Mouse (Mus musculus) megakaryocyte-erythroid progenitor cell, adult 5-6 weeks (primary cell): Measurements from ENCODE around the gene Srrm1. TPM values are rescaled to one million over a fixed set of nuclear protein-coding genes. Genes with fewer than 3 reads are reported as not detected.
"Not testable (repeated sequence)": the region's sequence is repeated elsewhere in the genome, so short reads cannot be mapped to it uniquely, and the experiment has no call there.

Experiments used
- ATAC-seq: replicated peaks from 2 replicates; pipeline ENCODE4 v1.8.0; 2016; ENCODE audit warnings: mild to moderate bottlenecking, inconsistent platforms; ENCODE audit not compliant: severe bottlenecking, poor library complexity, low FRiP score, low TSS enrichment
- total RNA-seq, 2 experiments: library from RNA; stranded (forward) in 1 of 2; stranded (reverse) in 1 of 2; fragments of 200-1000, 215-1000 nt in 1 of 2; fragments of >200 nt in 1 of 2; fragmentation: Nextera tagmentation in 1 of 2; gene quantifications; 2 replicates each; pipeline ENCODE4 v1.2.3; 2014 to 2017

Gene Srrm1
- total RNA-seq, 2 experiments from 2014 or later, result 181 to 399 TPM

DNA sequence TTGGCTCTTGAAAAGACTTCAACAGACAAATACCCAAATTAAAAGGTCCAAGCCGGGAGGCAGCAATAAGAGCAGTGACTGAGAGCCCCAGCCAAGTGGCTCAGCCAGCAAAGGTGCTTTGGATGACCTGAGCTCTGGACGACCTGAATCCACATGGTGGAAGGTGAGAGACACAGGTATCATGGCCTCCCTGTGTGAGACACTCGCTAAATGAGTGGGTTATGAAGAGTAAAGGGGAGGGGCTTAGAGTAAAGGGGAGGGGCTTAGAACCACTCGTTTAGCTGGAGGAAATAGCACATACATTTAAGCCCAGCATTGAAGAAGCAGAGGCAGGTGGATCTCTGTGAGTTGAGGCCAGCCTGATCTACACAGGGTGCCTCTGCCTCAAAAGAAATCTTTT, 69.7 kb downstream of the Srrm1 start:
- ATAC-seq, result no peak

DNA sequence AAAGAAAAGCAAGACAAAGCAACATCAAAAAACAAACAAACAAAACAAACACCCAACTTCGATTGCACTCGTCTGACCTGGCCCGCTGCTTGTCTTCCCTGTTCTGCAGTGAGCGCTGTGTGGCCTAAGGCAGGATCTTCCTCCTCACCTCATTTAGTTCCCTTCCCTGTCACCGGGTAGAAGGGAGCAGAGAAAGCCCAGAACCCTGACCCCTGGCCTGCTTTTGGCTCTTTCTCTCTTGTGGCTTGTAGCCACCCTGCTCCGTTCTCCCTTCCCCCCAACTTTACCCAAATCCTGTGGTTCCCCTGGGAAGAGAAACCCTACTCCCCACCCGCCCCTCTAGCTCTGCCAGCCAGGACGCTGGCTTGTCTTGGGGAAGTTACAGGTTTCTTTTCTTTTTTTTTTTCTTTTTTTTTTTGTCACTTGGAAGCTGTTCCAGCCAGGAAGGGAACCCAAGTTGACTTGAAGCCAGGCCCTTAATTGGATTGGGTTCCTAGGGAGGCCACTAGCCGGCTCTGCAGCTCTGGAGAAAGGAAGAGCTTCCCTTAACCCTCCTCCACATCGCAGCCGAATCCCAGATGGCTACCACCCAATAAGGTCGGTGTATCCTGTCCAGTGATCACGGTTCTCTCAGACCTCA, 70.3 kb downstream of the Srrm1 start:
- no peak for ATAC-seq

DNA sequence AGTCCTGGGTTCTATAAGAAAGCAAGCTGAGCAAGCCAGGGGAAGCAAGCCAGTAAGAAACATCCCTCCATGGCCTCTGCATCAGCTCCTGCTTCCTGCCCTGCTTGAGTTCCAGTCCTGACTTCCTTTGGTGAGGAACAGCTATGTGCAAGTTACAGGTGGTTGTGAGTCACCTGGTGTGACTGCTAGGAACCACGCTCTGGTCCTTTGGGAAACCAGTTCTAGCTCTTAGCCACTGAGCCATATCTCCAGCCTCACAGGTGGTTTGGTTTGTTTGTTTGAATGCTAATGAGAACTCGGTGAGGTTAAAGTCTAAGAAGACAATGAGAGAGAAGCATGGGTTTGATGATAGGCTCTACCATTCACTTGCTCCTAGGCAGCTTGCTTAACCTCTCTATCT, 73.1 kb downstream of the Srrm1 start:
- ATAC-seq, result not testable (repeated sequence)

DNA sequence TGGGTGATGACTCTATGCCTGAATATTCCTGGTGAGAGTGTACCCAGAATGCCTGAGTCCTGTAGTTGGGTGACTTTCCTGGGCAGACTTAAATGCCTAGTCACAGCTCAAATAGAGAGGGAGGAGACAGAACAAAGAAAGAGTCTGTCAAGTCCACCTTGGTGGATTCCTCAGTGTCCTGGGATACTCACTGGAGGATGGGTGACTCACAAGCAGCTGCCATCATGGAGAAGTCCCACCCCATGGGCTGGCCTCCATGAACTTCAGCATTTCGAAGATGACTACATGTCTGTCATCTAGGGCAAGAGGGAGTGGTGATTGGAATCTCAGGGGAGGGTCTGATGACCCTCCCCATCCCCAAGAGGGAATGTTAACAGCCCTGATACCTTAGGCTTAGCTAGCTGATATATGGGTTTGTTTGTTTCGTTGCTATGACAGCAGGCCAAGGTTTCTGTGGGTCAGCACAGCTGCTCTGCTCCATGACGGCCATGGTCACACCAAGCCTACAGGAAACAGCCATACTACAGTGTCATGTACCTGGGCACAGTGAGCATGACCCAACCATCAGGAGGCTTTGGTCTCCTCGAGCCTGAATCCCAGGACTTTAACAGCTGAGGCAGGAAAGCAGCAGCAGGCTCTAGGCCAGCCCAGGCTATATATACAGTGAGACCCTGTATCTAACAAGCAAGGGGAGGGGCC, 76.3 kb downstream of the Srrm1 start:
- no peak for ATAC-seq

DNA sequence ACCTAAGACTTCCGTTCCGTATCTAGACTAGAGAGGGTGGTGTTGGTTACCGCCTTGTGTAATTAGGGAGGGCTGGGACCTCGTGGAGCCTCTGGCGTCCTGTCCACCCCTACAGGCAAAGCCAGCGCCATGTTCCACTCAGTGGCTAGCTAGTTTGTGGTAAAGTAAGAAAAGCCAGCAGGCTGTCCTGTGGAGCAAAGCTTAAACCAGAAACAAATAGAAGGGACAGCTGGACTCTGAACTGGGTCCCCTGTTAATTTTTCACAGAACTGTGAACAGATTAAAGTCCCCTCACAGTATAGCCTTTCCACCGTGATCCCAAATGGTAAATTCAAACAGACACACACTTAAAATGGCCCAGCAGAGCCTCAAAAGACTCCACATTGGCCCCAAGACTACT, 78.4 kb downstream of the Srrm1 start:
- no peak for ATAC-seq

DNA sequence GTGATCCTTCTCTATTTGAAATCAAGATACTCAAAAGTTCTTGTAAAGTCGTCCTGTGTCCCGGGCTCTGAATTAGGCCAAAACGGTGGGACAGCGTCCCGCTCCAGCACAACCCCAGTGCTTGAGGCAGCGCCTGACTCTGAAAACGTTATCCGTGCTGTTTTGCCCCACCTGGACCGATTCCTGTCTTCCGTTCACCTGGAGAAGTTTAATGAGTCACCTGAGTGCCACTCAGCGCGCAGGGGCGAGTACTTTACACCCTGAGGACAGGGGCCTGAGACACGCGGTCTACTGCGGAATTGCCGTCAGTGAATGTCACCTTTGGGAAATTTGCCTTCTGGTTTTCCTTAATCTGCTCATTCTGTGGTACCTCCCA, 79.8 kb downstream of the Srrm1 start:
- no peak for ATAC-seq

DNA sequence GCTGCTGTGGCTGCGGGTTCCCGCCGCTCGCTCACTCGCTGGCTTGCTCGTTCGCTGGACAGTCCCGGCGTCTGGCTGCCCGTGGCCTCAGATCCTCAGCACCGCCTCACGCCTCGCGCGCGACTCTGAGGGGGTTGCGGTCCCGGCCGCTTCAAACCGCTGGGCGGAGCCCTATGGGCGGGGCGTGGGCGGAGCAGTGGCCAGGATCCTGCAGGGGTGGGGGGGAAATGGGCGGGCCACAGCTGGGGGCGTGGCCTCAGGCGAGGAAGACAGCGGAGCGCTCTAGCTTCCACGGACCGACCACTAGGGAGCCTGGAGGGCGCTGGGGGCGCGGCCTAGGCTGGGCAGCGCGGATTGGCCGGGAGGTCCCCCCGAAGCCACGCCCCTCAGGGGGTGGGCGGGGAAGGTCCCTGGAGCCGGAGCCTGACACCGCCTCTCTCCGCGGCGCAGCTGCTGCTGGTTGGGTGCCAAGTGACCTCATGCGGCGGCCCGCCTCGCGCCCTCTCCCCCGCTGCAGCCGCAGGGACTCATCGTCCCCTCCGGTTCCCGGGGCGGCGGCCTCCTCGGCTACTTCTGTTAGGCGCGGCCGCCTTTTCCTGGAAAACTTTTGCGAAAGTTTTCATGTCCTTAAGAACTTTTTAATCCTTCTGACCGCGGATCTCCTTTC, 80.3 kb downstream of the Srrm1 start, which contains the start of gene Clic4:
TSS of gene Clic4 (minus strand) at position 175 of the 667 bp plus-strand sequence.
- ATAC-seq, result peak; percentile 87

DNA sequence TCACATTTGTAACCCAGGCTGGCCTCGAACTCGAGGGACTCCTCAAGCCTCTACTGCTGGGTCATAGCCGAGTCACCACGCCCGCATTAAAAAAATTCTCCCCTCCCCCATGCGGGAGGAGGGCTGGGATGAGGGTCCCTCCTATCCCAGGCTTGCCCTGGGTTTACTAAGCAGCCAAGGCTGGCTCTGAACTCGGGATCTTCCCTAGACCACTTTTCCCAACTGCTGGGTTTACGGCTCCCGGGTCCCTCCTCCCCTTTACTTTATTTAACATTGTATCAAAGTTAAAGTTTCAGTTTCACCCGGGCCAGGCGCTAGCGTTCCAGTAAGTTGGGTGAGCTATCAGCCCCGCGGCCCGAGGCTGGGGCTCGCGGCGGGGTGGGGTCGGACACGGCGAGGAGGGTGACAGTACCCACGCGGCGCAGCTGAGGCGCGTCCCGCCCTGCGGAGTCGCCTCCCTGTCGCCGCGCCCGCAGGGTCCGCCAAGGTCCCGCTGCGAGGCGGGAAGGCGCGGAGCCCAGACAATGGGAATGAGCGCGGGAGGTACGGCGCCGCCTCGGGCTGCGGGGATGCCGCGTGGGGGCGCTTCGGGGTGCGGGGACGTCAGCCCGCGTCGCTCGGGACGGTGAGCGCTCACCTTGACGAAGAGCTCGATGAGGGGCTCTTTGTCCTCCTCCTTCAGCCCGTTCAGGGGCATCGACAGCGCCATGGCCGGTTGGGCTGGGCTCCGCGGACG, 81.1 kb downstream of the Srrm1 start:
- ATAC-seq, result peak; percentile 22; the same call in 1 of the 2 replicates

DNA sequence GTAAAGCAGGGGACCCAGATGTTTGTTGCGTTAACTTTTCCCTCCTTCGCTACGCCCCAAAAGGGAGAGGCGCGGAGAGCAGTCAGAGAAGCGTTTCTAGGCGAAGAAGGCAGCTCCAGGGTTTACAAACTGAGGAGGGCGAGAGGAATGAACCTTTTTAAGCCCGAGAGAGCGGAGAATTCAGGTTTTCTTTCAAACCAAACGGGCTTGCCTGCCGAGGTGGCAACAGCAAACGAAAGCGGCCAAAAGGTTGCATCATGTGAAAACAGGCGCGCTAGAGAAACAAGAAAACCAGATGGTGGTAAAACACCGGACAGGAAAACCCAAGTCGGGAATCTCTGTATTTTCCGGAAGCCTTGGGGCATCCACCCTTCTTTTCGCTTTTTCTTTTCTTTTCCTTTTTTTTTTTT, 81.7 kb downstream of the Srrm1 start:
- no peak for ATAC-seq

Other genes starting within 250 kb of the Srrm1 start
- gene Runx3, start 232.7 kb downstream of the Srrm1 start, total RNA-seq (2014; fragmentation: Nextera tagmentation), result 52.3 and 61.6 TPM in 2 replicates
- 6.1 and 9.4 TPM in 2 replicates for gene Runx3, start 232.7 kb downstream of the Srrm1 start, total RNA-seq (2017)
- gene Clic4, start 80.5 kb downstream of the Srrm1 start, total RNA-seq (2014; fragmentation: Nextera tagmentation), result 77.8 and 83.9 TPM in 2 replicates
- 79.0 and 86.0 TPM in 2 replicates for gene Clic4, start 80.5 kb downstream of the Srrm1 start, total RNA-seq (2017)
- gene Ncmap, start 44.9 kb upstream of the Srrm1 start, total RNA-seq (2014; fragmentation: Nextera tagmentation), result 0.81 TPM in 1 of 2 replicates, not detected in the other
- not detected in 2 replicates for gene Ncmap, start 44.9 kb upstream of the Srrm1 start, total RNA-seq (2017)
- gene Rcan3, start 80.5 kb upstream of the Srrm1 start, total RNA-seq (2014; fragmentation: Nextera tagmentation), result 9.2 and 10.6 TPM in 2 replicates
- gene Rcan3, start 80.5 kb upstream of the Srrm1 start, total RNA-seq (2017), result 8.6 and 9.3 TPM in 2 replicates
- gene Stpg1, start 141.5 kb upstream of the Srrm1 start, total RNA-seq (2014; fragmentation: Nextera tagmentation), result not detected in 2 replicates
- not detected in 2 replicates for gene Stpg1, start 141.5 kb upstream of the Srrm1 start, total RNA-seq (2017)
- gene Nipal3, start 141.7 kb upstream of the Srrm1 start, total RNA-seq (2014; fragmentation: Nextera tagmentation), result 14.5 and 19.2 TPM in 2 replicates
- gene Nipal3, start 141.7 kb upstream of the Srrm1 start, total RNA-seq (2017), result 17.0 and 32.2 TPM in 2 replicates
- not detected in 2 replicates for gene Grhl3, start 220.3 kb upstream of the Srrm1 start, total RNA-seq (2014; fragmentation: Nextera tagmentation)
- not detected in 2 replicates for gene Grhl3, start 220.3 kb upstream of the Srrm1 start, total RNA-seq (2017)